ENCODE assay signal across 10 mouse cellular contexts in the genomic region with DNA sequence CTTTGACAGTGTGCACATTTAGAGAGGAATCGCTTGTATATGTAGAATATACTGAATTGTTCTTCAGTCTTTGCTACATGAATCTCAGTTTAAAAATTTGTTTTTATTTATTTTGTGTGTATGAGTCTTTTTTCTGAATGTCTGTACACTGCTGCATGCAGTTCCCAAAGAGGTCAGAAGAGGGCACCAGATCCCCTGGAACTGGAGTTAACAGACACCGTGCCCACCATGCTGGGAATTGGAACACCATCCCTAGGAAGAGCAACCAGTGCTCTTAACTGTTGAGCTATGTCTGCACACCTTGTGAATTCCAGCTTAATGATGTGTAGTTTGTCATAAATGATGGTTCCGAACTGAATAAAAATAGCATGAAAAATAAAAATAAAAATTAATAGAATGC. TPM values are rescaled to one million over a fixed set of nuclear protein-coding genes. Genes with fewer than 3 reads are reported as not detected.
DNase-seq lines count a peak whose midpoint lies in the region; ATAC-seq lines count a peak whose summit lies in the region.
"Had no signal": no experiment of that assay in that cellular context is flagged by ENCODE, and none has a peak within 500 bp of the region (broad histone marks: within the 10 kb centered on the region; RNA-seq: fewer than 3 reads in every experiment).

No protein-coding gene starts in this region.

- H3K9me3 ChIP-seq in hindbrain, embryonic 10.5 days, result no peaks in the 10 kb centered on the region
- H3K9me3 ChIP-seq in hindbrain, embryonic 16.5 days (ENCODE audit: control insufficient read depth, low read length), result no peaks in the 10 kb centered on the region
- H3K9me3 ChIP-seq: embryonic facial prominence, embryonic 15.5 days had no signal

- no peaks in the 10 kb centered on the region for H3K27me3 ChIP-seq in hindbrain, embryonic 10.5 days (ENCODE audit: insufficient read depth, poor library complexity, severe bottlenecking)
- no peaks in the 10 kb centered on the region for H3K27me3 ChIP-seq in hindbrain, embryonic 16.5 days (replicated peaks; ENCODE audit: control insufficient read depth, insufficient read depth, low read length)
- H3K27me3 ChIP-seq: embryonic facial prominence, embryonic 15.5 days had no signal

- DNase-seq in hindbrain, embryonic 10.5 days (ENCODE audit: low spot score), result peak; percentile 40
- DNase-seq in 3T3-L1 (ENCODE audit: low read depth, low spot score) (peak; percentile 75), MEL-GATA-1-ER (ENCODE audit: extremely low read depth, low read depth) (peak; percentile 13)
- DNase-seq in cerebellum, adult 9-10 months, result peak; percentile 72
- DNase-seq in kidney, postnatal 25 days, result peak; percentile 46 to 71
- DNase-seq in spleen, adult 12 weeks (ENCODE audit: low spot score), result peak; percentile 25
- no peak for DNase-seq in layer of hippocampus, adult 8-10 months (ENCODE audit: low spot score in 2 of 2)

- no peak overlapping the region for H3K4me2 ChIP-seq in hindbrain, embryonic 16.5 days (ENCODE audit: low read length)
- H3K4me2 ChIP-seq: embryonic facial prominence, embryonic 15.5 days had no signal

- H3K9ac ChIP-seq in hindbrain, embryonic 16.5 days (ENCODE audit: low read depth, low read length), result no peak overlapping the region
- H3K9ac ChIP-seq: embryonic facial prominence, embryonic 15.5 days had no signal

- no peak overlapping the region for H3K27ac ChIP-seq in hindbrain, embryonic 10.5 days
- H3K27ac ChIP-seq in hindbrain, embryonic 16.5 days (ENCODE audit: low read depth, low read length), result no peak overlapping the region
- H3K27ac ChIP-seq: embryonic facial prominence, embryonic 15.5 days had no signal

- no peaks in the 10 kb centered on the region for H3K4me1 ChIP-seq in hindbrain, embryonic 10.5 days (replicated peaks)
- H3K4me1 ChIP-seq in hindbrain, embryonic 16.5 days (ENCODE audit: control insufficient read depth, insufficient read depth, low read depth, low read length), result no peaks in the 10 kb centered on the region

- H3K4me3 ChIP-seq in hindbrain, embryonic 10.5 days, result no peak overlapping the region
- no peak overlapping the region for H3K4me3 ChIP-seq in hindbrain, embryonic 16.5 days (ENCODE audit: low read length)
- H3K4me3 ChIP-seq: embryonic facial prominence, embryonic 15.5 days had no signal

- peaks cover 22% of the 10 kb centered on the region for H3K36me3 ChIP-seq in hindbrain, embryonic 10.5 days
- H3K36me3 ChIP-seq in hindbrain, embryonic 16.5 days (ENCODE audit: control insufficient read depth, insufficient read depth, low read length), result no peaks in the 10 kb centered on the region

- 59% methylated on average over 3 of the region's 3 CpGs for WGBS in hindbrain, embryonic 10.5 days
- 65% methylated on average over 3 of the region's 3 CpGs for WGBS in hindbrain, embryonic 16.5 days

- ATAC-seq in hindbrain, embryonic 16.5 days, result no peak

RNA-seq across cellular contexts. Expression of gene Rep15, which starts 24.2 kb away (rescaled TPM):
- polyA plus RNA-seq in hindbrain, embryonic 10.5 days (2016; fragmentation: Nextera tagmentation; extraction: Ambion mirVana), result 0.50 and 0.97 TPM in 2 replicates
- polyA plus RNA-seq in hindbrain, embryonic 16.5 days (2015; fragmentation: Nextera tagmentation; extraction: Ambion mirVana), result 0.54 and 0.82 TPM in 2 replicates
- 1 to 10 TPM in 3 of 4 experiments, under 1 TPM in 1; 0.91 to 2.2 (median 1.4) TPM for total RNA-seq in layer of hippocampus, adult 8-10 months (2022)

RNA-seq across cellular contexts. Expression of gene Mrps35, which starts 34.4 kb away (rescaled TPM):
- 104 and 106 TPM in 2 replicates for polyA plus RNA-seq in hindbrain, embryonic 10.5 days (2016; fragmentation: Nextera tagmentation; extraction: Ambion mirVana)
- polyA plus RNA-seq in hindbrain, embryonic 16.5 days (2015; fragmentation: Nextera tagmentation; extraction: Ambion mirVana), result 76.1 and 81.6 TPM in 2 replicates
- total RNA-seq in layer of hippocampus, adult 8-10 months (2022), result 10 to 100 TPM; 42.8 to 52.5 (median 45.9) TPM

RNA-seq across cellular contexts. Expression of gene 1700034J05Rik, which starts 53.9 kb away (rescaled TPM):
- 0.14 and 0.32 TPM in 2 replicates for polyA plus RNA-seq in hindbrain, embryonic 10.5 days (2016; fragmentation: Nextera tagmentation; extraction: Ambion mirVana)
- 0.05 TPM in 1 of 2 replicates, not detected in the other for polyA plus RNA-seq in hindbrain, embryonic 16.5 days (2015; fragmentation: Nextera tagmentation; extraction: Ambion mirVana)
- not detected for total RNA-seq in layer of hippocampus, adult 8-10 months (2022)
- total RNA-seq: left cerebral cortex, postnatal 14 days had no signal

Comparison
In these comparisons a context has a peak if more than half of its experiments do, and no peak if none do; other contexts are left out.
1. DNase-seq: peak in hindbrain, embryonic 10.5 days (single experiment), 3T3-L1 (single experiment), MEL-GATA-1-ER (single experiment), cerebellum, adult 9-10 months (single experiment), kidney, postnatal 25 days (2 of 2) and spleen, adult 12 weeks (single experiment); none in layer of hippocampus, adult 8-10 months (0 of 2).